Mouse (Mus musculus): ENCODE measurements around the gene Speg. TPM values are rescaled to one million over a fixed set of nuclear protein-coding genes. Genes with fewer than 3 reads are reported as not detected.
A peak's percentile ranks its signal among the peaks of the same experiment; 100 is the strongest.

Gene Speg
- polyA plus RNA-seq, 1 experiment from 2014 or later, result 15.6 TPM

- H3K27me3 ChIP-seq (ENCODE audit: control insufficient read depth, insufficient read depth, low read length), result peaks cover 5% of the 10 kb centered on the region; the same call in 1 of the 2 replicates
- H3K27ac ChIP-seq (replicated peaks; ENCODE audit: low read depth, low read length), result peak overlapping the region; percentile 90
- WGBS, result 1% methylated on average over 22 of the region's 22 CpGs
- H3K4me2 ChIP-seq (ENCODE audit: low read length), result peak overlapping the region; percentile 70
- peak overlapping the region; percentile 25 for H3K4me3 ChIP-seq (replicated peaks; ENCODE audit: low read depth, low read length)
- peaks cover 86% of the 10 kb centered on the region for H3K4me1 ChIP-seq (ENCODE audit: control insufficient read depth, insufficient read depth, low read length)
- ATAC-seq (ENCODE audit: low FRiP score, low TSS enrichment) (peak; percentile 15; the same call in 1 of the 2 replicates), DNase-seq (peak; percentile 87)
- H3K36me3 ChIP-seq (ENCODE audit: control insufficient read depth, insufficient read depth, low read length), result no peaks in the 10 kb centered on the region
- H3K9ac ChIP-seq (replicated peaks; ENCODE audit: low read length), result peak overlapping the region; percentile 48
- H3K9me3 ChIP-seq (ENCODE audit: control insufficient read depth, low read length), result no peaks in the 10 kb centered on the region
Observed at GRCm38 (mm10) chr1:75445751-75446611, 70.9 kb downstream of the Speg start.

GRCm38 (mm10) chr1:75446656-75447055 is 71.6 kb downstream of the Speg start:
- ATAC-seq (ENCODE audit: low FRiP score, low TSS enrichment) (no peak), DNase-seq (peak; percentile 67)
- Histone ChIP-seq H3K36me3 (ENCODE audit: control insufficient read depth, insufficient read depth, low read length) (no peaks in the 10 kb centered on the region), H3K4me1 (ENCODE audit: control insufficient read depth, insufficient read depth, low read length) (peaks cover 90% of the 10 kb centered on the region), H3K9ac (replicated peaks; ENCODE audit: low read length) (peak overlapping the region; percentile 46; the same call in 1 of the 2 replicates), H3K27ac (replicated peaks; ENCODE audit: low read depth, low read length) (peak overlapping the region; percentile 90), H3K9me3 (ENCODE audit: control insufficient read depth, low read length) (no peaks in the 10 kb centered on the region), H3K27me3 (ENCODE audit: control insufficient read depth, insufficient read depth, low read length) (peaks cover 9% of the 10 kb centered on the region; the same call in 1 of the 2 replicates), H3K4me2 (ENCODE audit: low read length) (peak overlapping the region; percentile 70), H3K4me3 (replicated peaks; ENCODE audit: low read depth, low read length) (peak overlapping the region; percentile 25; the same call in 1 of the 2 replicates)
- 3% methylated on average over 20 of the region's 20 CpGs for WGBS

- H3K36me3 ChIP-seq (ENCODE audit: control insufficient read depth, insufficient read depth, low read length), result no peaks in the 10 kb centered on the region
- DNase-seq (peak; percentile 79), ATAC-seq (ENCODE audit: low FRiP score, low TSS enrichment) (no peak)
Observed at GRCm38 (mm10) chr1:75447265-75448051, 72.4 kb downstream of the Speg start.

GRCm38 (mm10) chr1:75448052-75448431 is 72.9 kb downstream of the Speg start:
- no peaks in the 10 kb centered on the region for H3K36me3 ChIP-seq (ENCODE audit: control insufficient read depth, insufficient read depth, low read length)
- DNase-seq (no peak), ATAC-seq (ENCODE audit: low FRiP score, low TSS enrichment) (no peak)
- H3K27me3 ChIP-seq (ENCODE audit: control insufficient read depth, insufficient read depth, low read length), result peaks cover 9% of the 10 kb centered on the region; the same call in 1 of the 2 replicates
- no peaks in the 10 kb centered on the region for H3K9me3 ChIP-seq (ENCODE audit: control insufficient read depth, low read length)
- H3K27ac ChIP-seq (replicated peaks; ENCODE audit: low read depth, low read length), result peak overlapping the region; percentile 90
- peak overlapping the region; percentile 45 for H3K4me3 ChIP-seq (replicated peaks; ENCODE audit: low read depth, low read length)
- peaks cover 80% of the 10 kb centered on the region for H3K4me1 ChIP-seq (ENCODE audit: control insufficient read depth, insufficient read depth, low read length)
- peak overlapping the region; percentile 46 for H3K9ac ChIP-seq (replicated peaks; ENCODE audit: low read length)
- H3K4me2 ChIP-seq (ENCODE audit: low read length), result peak overlapping the region; percentile 70
- 3% methylated on average over 7 of the region's 7 CpGs for whole genome bisulfite sequencing

More at GRCm38 (mm10) chr1:75447265-75448051, 72.4 kb downstream of the Speg start:
- 6% methylated on average over 10 of the region's 10 CpGs for WGBS
- H3K9ac ChIP-seq (replicated peaks; ENCODE audit: low read length), result peak overlapping the region; percentile 46
- H3K9me3 ChIP-seq (ENCODE audit: control insufficient read depth, low read length), result no peaks in the 10 kb centered on the region
- H3K27me3 ChIP-seq (ENCODE audit: control insufficient read depth, insufficient read depth, low read length), result peaks cover 9% of the 10 kb centered on the region; the same call in 1 of the 2 replicates
- peak overlapping the region; percentile 70 for H3K4me2 ChIP-seq (ENCODE audit: low read length)
- peak overlapping the region; percentile 90 for H3K27ac ChIP-seq (replicated peaks; ENCODE audit: low read depth, low read length)
- H3K4me3 ChIP-seq (replicated peaks; ENCODE audit: low read depth, low read length), result peak overlapping the region; percentile 45
- peaks cover 86% of the 10 kb centered on the region for H3K4me1 ChIP-seq (ENCODE audit: control insufficient read depth, insufficient read depth, low read length)

GRCm38 (mm10) chr1:75448937-75449336 is 73.8 kb downstream of the Speg start:
- Histone ChIP-seq H3K36me3 (ENCODE audit: control insufficient read depth, insufficient read depth, low read length) (no peaks in the 10 kb centered on the region), H3K27me3 (ENCODE audit: control insufficient read depth, insufficient read depth, low read length) (peaks cover 9% of the 10 kb centered on the region; the same call in 1 of the 2 replicates), H3K4me1 (ENCODE audit: control insufficient read depth, insufficient read depth, low read length) (peaks cover 77% of the 10 kb centered on the region), H3K4me2 (ENCODE audit: low read length) (peak overlapping the region; percentile 70), H3K9ac (replicated peaks; ENCODE audit: low read length) (peak overlapping the region; percentile 41), H3K27ac (replicated peaks; ENCODE audit: low read depth, low read length) (peak overlapping the region; percentile 90), H3K4me3 (replicated peaks; ENCODE audit: low read depth, low read length) (peak overlapping the region; percentile 45), H3K9me3 (ENCODE audit: control insufficient read depth, low read length) (no peaks in the 10 kb centered on the region)
- 1% methylated on average over 14 of the region's 14 CpGs for WGBS
- ATAC-seq (ENCODE audit: low FRiP score, low TSS enrichment) (no peak), DNase-seq (peak; percentile 47)

GRCm38 (mm10) chr1:75449377-75450135 is 74.5 kb downstream of the Speg start:
- whole genome bisulfite sequencing, result 3% methylated on average over 8 of the region's 8 CpGs
- Histone ChIP-seq H3K27me3 (ENCODE audit: control insufficient read depth, insufficient read depth, low read length) (peaks cover 9% of the 10 kb centered on the region; the same call in 1 of the 2 replicates), H3K27ac (replicated peaks; ENCODE audit: low read depth, low read length) (peak overlapping the region; percentile 90), H3K9ac (replicated peaks; ENCODE audit: low read length) (peak overlapping the region; percentile 41), H3K4me3 (replicated peaks; ENCODE audit: low read depth, low read length) (peak overlapping the region; percentile 45), H3K4me2 (ENCODE audit: low read length) (peak overlapping the region; percentile 70), H3K36me3 (ENCODE audit: control insufficient read depth, insufficient read depth, low read length) (no peaks in the 10 kb centered on the region), H3K4me1 (ENCODE audit: control insufficient read depth, insufficient read depth, low read length) (peaks cover 71% of the 10 kb centered on the region), H3K9me3 (ENCODE audit: control insufficient read depth, low read length) (no peaks in the 10 kb centered on the region)
- DNase-seq, result peak; percentile 37
- ATAC-seq (ENCODE audit: low FRiP score, low TSS enrichment), result no peak

GRCm38 (mm10) chr1:75450314-75451005 is 75.4 kb downstream of the Speg start, which contains the start of gene Asic4:
Asic4 (plus strand) TSS chr1:75450436.
- Histone ChIP-seq H3K4me2 (ENCODE audit: low read length) (peak within 1 kb of the TSS; percentile 70), H3K9me3 (ENCODE audit: control insufficient read depth, low read length) (no peaks in the 10 kb centered on the region), H3K27me3 (ENCODE audit: control insufficient read depth, insufficient read depth, low read length) (peaks cover 9% of the 10 kb centered on the region), H3K4me1 (ENCODE audit: control insufficient read depth, insufficient read depth, low read length) (peaks cover 66% of the 10 kb centered on the region), H3K4me3 (replicated peaks; ENCODE audit: low read depth, low read length) (peak within 1 kb of the TSS; percentile 45), H3K27ac (replicated peaks; ENCODE audit: low read depth, low read length) (peak within 1 kb of the TSS; percentile 90), H3K36me3 (ENCODE audit: control insufficient read depth, insufficient read depth, low read length) (no peaks in the 10 kb centered on the region), H3K9ac (replicated peaks; ENCODE audit: low read length) (peak within 1 kb of the TSS; percentile 78)
- ATAC-seq (ENCODE audit: low FRiP score, low TSS enrichment) (0 out of 2 replicates have a peak, but pooled peaks have one; percentile 9), DNase-seq (peak; percentile 84)
- WGBS, result 2% methylated on average over 35 of the region's 35 CpGs

Measured in midbrain, embryonic 14.5 days (tissue).